Mouse (Mus musculus) embryonic fibroblast, embryonic 13.5 days (primary cell): Measurements from ENCODE around the gene Pld5.

ENCODE experiments used
- CTCF ChIP-seq: IDR thresholded peaks from 2 replicates; pipeline ENCODE4 v1.5.1; 2011; ENCODE audit warnings: mild to moderate bottlenecking, control low read depth, low read length, moderate library complexity, borderline replicate concordance; ENCODE audit not compliant: insufficient read depth
- POLR2A ChIP-seq: IDR thresholded peaks from 2 replicates; pipeline ENCODE4 v1.6.1; 2011; ENCODE audit warnings: low read depth, mild to moderate bottlenecking, control low read depth, low read length, moderate library complexity

GRCm38 (mm10) chr1:176124441-176124840, 150.7 kb downstream of the Pld5 start:
- no peak for TF ChIP-seq CTCF
- no peak for TF ChIP-seq POLR2A
